Mouse (Mus musculus) right cerebral cortex, adult 18-20 months (tissue): Measurements from ENCODE around the gene Plscr3.
A peak's percentile ranks its signal among the peaks of the same experiment; 100 is the strongest.

Experiments
- DNase-seq: peaks from one replicate; pipeline ENCODE4 v3.0.0; 2022; ENCODE audit warnings: mixed read lengths

Gene Plscr3

DNA sequence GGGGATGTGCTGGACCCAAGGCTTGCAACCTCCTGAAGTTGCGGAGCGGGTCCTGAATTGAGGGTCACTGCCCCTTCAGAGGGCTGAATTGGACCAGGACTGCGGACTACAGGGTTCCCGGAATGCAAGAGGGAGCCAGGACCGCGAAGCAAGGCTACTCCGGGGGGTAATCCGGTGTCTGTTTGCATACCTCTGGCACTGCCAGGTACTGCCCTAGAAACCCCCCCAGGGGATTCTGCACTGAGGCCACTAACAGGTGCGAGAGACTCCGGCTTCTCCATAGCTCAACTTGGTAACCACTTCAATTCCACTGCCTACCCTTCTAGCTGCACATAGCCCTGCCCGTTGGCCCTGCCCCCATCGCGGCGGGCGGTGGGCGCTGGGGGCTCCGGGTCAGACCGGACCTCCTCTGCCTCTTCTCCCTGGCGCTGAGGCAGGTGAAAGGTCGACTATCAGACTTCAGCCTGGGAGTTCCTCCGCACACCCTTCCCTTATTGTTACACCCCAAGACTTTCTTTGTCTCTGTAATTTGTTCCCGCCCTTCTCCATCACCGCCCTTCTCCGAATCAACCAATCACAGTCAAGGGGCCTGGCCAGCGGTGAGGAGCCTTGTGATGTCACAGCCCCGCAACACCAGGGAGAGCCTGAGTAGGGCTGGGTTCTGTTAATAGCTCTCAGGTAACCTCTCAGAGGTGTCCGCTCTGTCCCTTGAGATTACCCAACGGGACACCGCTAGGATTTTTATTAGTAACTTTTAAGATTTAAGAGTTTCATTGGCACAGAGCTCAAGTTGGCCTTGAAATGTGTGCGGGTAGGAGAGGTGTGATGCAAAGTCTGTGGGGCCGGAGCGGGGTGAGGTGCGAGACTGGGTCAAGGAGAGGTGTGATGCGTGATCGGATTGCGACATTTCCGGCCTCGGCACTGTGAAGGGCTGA is 54.6 kb downstream of the Plscr3 start, which contains the start of the genes 2810408A11Rik and Neurl4:
Gene 2810408A11Rik, minus strand, starts transcription at position 517 of the 935 bp plus-strand sequence.
Gene Neurl4, plus strand, starts transcription at position 602 of the 935 bp plus-strand sequence.
- peak; percentile 93 for DNase-seq

DNA sequence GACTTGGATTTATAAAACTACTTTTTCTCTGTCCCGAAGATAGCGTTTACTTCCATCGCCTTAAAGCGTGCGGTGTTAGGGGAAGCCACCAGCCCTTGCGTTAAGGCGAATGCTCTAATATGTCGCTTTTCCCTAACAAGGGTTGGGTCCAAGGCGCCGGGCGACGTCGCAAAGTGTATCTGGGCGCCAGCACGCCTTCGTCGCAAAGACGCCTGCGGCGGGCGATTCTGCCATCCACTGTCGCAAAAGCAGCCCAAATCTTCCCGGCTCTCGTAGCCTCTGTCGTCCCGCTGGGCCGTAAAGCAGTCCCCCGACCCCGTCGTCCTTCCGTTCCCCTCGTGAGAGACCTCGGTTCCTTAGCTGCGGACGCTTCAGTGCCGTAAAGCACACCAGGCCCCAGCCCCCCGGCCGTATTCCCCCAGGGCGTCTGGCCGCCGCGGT is 55.2 kb downstream of the Plscr3 start:
- peak; percentile 98 for DNase-seq
